Mouse (Mus musculus) induced T-regulatory cell, adult 2 months (primary cell): ENCODE results near the gene Cd247.

ENCODE experiments used
- DNase-seq: peaks from one replicate; pipeline ENCODE4 v3.0.0-alpha.2; 2012; ENCODE audit warnings: low read depth

The Cd247 gene

DNA sequence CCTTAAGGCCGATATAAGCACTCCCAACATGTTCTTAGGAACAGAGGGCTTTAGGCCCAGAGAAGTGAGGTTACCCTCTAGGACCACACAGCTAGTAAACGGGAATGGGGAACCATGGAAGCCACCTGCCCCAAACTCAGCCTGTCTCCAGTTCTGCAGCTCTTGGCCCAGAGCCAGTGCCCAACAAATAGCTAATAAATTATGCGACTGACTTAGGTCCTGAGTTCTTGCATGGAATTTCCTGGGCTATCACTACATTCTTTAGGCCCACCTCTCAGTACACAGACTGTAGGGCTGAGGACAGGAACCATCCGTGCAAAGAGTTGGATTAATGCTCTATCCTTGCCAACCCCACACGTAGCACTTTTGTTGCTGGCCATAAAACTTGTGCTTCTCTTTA is 63.6 kb downstream of the Cd247 start:
- DNase-seq = no peak

- no peak for DNase-seq
Measured at GRCm38 (mm10) chr1:165853131-165853721, 64.7 kb downstream of the Cd247 start.

- DNase-seq = peak; percentile 88
Measured at GRCm38 (mm10) chr1:165853729-165854420, 65.4 kb downstream of the Cd247 start.

DNA sequence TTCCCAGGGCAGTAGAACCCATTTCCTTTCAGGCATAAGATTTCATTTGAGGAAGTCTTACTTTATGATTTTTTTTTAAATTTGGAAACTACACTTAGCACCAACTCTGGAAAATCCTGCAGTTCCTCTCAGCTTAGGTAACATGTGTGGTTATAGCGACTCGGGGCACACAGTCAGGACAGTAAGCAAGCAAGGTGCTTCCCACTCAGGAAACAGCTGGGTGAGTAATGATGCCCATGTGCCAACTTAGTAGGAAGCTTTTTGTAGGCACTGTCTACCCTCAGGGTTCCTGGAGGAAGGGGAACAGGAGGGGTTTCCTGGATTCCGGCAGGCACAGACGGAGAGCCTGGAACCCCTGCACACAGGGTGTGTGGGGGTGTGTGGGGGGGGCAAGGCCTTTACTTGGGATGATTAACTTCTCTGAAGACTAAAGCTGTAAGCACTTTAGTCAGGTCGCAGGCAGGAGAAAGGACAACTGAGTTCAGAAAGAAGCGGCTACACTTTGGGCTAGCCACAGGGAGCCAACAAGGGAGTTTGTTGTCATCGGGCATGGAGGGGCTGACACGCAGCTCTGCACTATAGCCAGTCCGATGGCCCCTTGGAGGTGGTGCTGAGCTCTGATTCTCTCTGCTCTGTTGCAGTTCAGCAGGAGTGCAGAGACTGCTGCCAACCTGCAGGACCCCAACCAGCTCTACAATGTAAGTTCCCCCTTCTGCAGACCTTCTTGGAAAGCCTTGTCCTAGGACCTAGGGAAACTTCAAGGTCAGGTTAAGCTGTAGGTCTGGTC is 67.5 kb downstream of the Cd247 start:
- peak; percentile 9 for DNase-seq

DNA sequence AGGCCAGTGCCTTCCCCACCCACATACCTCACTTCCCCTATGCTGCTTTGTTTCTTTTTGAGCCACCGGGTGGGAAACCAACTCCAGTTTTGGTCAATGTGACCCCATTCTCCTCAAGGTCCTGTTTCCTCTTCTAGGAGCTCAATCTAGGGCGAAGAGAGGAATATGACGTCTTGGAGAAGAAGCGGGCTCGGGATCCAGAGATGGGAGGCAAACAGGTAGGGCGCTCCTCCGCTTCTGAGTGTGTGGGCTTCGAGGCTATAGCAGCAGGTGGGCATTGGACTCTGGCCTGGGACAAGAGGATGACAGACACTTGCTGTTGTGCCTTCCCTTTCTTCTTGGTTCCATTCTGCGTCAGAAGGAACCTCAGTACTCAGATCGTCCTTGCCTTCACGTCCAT is 68.8 kb downstream of the Cd247 start:
- no peak for DNase-seq

DNA sequence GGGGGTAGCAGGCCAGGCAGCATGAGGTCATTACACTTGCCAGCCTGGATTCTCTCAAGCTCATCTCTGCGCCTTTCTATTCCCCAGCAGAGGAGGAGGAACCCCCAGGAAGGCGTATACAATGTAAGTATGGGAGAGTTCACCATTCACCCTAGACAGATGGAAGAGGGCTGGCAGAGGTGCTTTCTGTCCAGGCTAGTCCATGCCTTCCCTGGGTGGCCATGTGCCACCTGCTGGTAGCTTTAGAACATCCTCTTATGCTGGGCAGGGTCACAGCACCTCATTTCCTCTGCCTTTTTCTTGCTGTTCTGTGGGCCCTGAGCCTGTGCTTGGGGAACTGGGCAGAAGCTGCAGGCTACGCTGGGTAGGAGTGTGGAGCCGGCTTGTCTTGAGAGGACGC is 69.9 kb downstream of the Cd247 start:
- DNase-seq = peak; percentile 63

DNA sequence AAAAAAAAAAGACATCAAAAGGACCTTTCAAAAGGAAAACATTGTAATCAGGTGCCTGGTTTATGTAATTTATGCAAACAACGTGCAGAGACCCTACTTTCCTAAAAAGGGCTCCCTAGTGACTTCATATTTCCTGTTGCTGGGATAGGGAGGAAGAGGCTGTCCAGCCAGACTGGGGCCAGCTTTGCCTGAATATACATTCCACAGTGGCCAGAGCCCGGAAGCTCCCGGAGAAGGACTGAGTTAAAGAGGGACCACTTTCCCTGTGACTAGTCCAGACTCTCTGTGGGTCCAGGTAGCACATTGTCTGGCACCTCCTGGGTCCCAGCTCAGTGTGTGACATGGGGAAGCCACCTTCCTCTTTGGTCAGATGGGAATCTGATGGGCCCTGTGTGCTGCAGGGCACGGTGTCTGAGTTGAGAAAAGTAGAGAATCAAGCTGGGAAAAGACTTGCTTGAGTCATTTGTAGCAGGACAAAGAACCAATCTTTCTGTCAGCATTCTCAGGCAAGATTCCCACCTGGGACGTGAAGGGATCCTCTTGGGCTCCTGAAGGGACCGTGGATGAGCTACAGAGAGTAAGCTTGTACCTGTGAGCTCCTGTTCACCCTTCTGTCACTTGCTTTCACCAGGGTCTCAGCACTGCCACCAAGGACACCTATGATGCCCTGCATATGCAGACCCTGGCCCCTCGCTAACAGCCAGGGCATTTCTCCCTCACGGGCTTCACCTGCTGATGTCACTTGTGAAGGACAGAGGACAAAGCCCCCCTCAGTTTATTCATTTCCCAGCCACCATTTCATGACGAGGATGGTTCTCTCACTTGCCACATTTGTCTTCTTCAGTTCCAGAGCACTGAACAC is 72.1 kb downstream of the Cd247 start:
- DNase-seq = no peak

DNA sequence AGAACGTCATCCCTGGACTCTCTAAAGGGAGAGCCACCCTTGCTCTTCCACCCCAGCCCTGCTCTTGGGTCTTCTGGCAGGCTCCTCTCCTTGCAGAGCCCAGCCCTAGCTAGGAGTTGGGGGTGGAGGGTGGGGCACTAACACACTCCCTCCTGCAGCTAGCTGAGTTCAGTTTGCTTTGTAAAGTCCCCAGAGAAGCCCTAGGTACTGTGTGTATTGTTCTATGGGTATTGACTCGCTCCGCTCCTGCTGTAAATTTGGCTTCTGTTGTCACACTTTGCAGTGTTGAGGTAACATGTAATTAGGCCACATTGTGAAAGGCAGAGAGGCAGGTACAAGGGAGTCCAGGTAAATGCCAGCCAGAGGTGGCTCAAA is 72.7 kb downstream of the Cd247 start:
- no peak for DNase-seq

DNA sequence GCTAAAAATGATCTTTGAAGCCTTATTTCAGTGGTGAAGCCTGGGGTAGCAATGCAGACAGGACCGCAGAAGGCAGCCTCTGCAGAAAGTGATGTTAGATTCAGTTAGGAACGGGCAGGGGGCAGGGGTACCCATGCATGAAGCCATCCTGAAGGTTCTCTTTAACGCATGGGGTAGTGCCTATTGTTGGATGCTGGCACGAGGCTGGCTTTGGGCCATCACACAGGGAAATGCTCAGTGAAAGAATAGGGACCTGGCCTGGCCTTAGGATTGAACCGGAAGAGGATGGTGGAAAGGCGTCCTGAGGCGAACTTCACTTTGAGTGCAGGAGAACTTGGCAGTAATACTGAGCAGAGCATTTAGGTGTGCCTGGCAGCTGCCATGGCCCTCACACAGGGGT is 73.6 kb downstream of the Cd247 start:
- no peak for DNase-seq

DNA sequence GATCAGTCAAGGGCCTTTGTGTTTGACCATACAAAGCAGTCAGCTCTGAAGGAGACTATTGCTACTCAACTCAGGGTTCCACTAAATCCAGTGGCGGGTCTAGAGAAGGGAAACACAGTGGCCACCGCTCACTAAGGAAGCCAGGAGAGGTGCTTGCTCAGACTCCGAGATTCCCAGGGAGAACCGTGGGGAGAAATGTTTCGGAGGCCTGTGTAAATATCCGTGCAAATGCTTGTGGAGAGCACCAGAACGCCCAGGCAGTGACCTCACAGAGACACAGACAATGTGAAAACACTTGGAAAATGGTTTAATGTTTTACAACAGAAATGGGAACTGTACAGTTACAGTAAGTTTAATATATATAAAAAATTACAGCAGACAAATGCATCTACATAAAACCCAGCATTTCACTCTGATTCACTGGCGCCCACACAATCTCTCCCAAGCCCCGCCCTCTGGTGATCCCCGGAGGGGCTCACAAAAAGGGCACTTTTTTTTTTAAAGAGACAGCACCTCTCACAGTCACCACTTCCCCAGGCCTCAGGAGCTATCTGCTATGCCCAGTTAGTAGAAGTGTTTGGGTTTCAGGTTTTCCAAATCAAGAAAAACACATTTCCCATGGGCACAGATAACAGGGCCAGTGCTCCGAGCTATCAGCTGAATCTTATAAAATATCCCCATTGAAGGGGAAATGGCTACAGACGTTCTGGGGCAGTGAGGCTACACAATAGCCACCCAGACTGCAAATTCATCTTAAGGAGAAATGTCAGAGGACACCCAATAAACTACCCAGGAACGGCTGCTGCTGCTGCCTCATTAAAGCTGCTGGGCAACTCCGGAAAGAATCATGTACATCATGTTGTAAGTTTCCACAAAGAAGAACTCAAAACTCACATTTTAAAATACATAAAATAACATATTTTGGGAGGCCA is 76.6 kb downstream of the Cd247 start:
- DNase-seq = peak; percentile 36

- DNase-seq = peak; percentile 11
Measured at GRCm38 (mm10) chr1:165866630-165867280, 78.3 kb downstream of the Cd247 start.

DNA sequence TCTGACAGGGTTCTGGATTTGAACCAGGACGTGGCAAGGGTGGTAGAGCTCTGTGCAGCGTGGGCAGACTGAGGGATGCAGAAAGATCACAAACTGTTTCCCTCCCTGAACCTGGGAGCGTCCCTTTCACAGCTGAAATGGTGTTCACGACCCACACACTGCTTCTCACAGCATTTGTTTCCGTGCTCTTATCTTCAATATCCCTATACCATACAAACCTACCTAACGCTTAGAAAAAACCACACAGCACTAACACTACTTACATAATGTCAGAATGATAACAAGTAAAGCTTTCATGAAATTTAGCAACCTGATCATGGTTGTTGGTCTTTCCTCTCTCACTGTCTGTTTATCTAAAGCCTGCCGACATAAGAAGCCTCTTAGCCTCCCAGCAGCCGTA is 80.2 kb downstream of the Cd247 start:
- no peak for DNase-seq

DNA sequence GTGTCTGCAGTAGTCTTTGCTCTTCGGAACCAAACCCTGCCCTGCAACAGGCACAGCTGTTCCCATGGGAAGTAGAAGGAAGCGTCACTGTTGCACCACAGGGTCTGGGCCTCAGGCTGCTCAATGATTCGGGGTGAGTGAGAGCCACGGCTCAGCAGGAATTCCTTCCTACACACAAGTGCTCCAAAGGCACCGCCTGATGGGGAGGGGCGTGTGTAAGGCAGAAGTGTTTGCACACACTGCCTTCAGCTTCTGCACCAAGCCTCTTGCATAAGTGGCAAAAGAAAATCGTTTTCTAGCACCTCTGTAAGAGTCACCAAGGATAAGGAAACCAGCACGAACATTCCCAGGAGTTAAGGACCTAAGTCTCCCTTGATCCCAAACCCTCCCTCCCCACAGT is 86.2 kb downstream of the Cd247 start:
- DNase-seq = no peak

GRCm38 (mm10) chr1:165875520-165876284 is 87.2 kb downstream of the Cd247 start:
- no peak for DNase-seq

- no peak for DNase-seq
Measured at GRCm38 (mm10) chr1:165878751-165879150, 90.3 kb downstream of the Cd247 start.

- no peak for DNase-seq
Measured at GRCm38 (mm10) chr1:165882146-165882900, 93.8 kb downstream of the Cd247 start.

- DNase-seq = peak; percentile 59
Measured at GRCm38 (mm10) chr1:165891686-165892085, 103.2 kb downstream of the Cd247 start.

GRCm38 (mm10) chr1:165903596-165903995 is 115.1 kb downstream of the Cd247 start:
- no peak for DNase-seq

- DNase-seq = no peak
Measured at GRCm38 (mm10) chr1:165908153-165908552, 119.7 kb downstream of the Cd247 start.
